Mouse (Mus musculus): Measurements from ENCODE around the gene Zfp362. TPM values are rescaled to one million over a fixed set of nuclear protein-coding genes. Genes with fewer than 3 reads are reported as not detected.

Zfp362 gene
- polyA plus RNA-seq, 1 experiment from 2014 or later: 12.9 TPM

DNA sequence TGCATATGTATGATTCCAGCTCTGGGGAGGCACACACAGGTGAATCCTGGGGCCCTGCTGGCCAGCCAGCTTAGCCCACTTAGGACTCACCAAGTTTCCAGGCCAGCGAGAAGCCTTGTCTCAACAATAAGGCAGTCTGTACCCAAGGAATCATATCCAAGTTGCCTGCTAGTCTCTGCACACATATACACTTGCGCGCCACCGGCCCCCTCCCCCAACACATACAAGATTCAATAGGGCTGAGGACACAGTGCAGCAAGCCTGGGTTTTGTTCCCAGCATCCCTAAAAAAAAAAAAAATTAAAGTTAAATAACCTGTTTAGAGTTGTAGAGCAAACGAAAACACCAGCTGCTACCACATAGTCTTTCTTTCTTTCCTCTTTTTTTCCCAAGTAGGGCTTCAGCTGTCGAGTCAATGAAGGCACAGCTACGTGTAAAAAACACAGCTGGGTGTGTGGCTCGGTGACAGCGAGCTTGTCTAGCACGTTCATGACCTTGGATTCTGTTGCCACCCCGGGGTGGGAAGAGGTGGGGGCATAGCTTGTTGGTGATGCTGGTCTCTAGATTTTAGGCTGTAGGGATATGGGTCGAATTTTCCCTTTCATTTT, 39.6 kb upstream of the Zfp362 start:
- Histone ChIP-seq H3K4me3 (ENCODE audit: low read depth, low read length) (no peak overlapping the region), H3K4me2 (replicated peaks; ENCODE audit: low read depth) (no peak overlapping the region), H3K27me3 (replicated peaks; ENCODE audit: control insufficient read depth, insufficient read depth, low read length) (no peaks in the 10 kb centered on the region), H3K27ac (ENCODE audit: low read depth, low read length) (no peak overlapping the region), H3K9ac (ENCODE audit: low read depth, low read length) (no peak overlapping the region), H3K4me1 (replicated peaks; ENCODE audit: control insufficient read depth, insufficient read depth, low read length) (no peaks in the 10 kb centered on the region), H3K36me3 (ENCODE audit: control insufficient read depth, insufficient read depth) (no peaks in the 10 kb centered on the region), H3K9me3 (ENCODE audit: control insufficient read depth) (no peaks in the 10 kb centered on the region)
- ATAC-seq: no peak
- TF ChIP-seq CTCF (IDR thresholded peaks at IDR 0.05; ENCODE audit: low read depth): no peak
- WGBS: 56% methylated on average over 12 of the region's 12 CpGs

DNA sequence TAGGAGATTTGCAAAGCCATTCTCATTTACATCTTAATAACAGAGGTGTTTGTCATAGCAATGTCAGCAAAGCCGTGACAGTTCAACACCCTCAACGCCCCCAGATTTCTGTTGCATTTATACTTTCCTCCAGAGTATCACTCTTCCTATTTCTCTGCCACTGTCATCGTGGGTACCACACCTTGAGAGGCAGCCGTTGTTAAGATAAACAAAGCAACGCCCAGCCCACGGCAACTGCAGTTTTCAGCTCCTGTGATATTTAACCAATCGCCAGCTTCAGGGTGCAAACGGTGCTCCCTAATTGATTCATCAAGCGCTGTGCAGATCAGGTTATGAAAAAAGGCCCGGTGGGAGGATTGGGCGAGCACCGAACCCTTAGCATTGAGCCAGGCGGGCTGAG, 38.7 kb upstream of the Zfp362 start:
- no peak overlapping the region for H3K4me3 ChIP-seq (ENCODE audit: low read depth, low read length)
- no peak for ATAC-seq
- H3K36me3 ChIP-seq (ENCODE audit: control insufficient read depth, insufficient read depth): no peaks in the 10 kb centered on the region
- no peak overlapping the region for H3K9ac ChIP-seq (ENCODE audit: low read depth, low read length)
- H3K4me2 ChIP-seq (replicated peaks; ENCODE audit: low read depth): no peak overlapping the region
- 28% methylated on average over 13 of the region's 13 CpGs for WGBS
- H3K27me3 ChIP-seq (replicated peaks; ENCODE audit: control insufficient read depth, insufficient read depth, low read length): no peaks in the 10 kb centered on the region
- H3K27ac ChIP-seq (ENCODE audit: low read depth, low read length): no peak overlapping the region
- no peaks in the 10 kb centered on the region for H3K4me1 ChIP-seq (replicated peaks; ENCODE audit: control insufficient read depth, insufficient read depth, low read length)
- no peak for TF ChIP-seq CTCF (IDR thresholded peaks at IDR 0.05; ENCODE audit: low read depth)
- H3K9me3 ChIP-seq (ENCODE audit: control insufficient read depth): no peaks in the 10 kb centered on the region

DNA sequence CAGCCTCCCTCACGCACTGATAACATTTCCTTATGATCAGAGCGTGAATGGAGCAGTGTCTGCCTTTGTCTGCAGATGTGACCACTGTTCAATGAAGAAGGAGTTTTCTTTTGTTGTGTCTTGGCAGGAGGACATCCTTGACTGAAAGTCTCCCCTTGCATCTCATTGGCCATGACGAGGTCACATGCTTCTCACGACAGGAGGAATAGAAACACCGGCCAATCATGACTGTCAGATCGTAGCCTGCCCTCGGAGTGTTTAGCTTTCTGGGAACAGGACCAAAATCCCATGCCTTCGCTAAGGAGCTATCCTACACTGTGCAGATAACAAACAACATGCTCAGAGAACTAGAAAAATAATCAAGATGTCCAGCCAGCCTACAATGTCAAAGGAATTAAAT, 35.4 kb upstream of the Zfp362 start:
- Histone ChIP-seq H3K27me3 (replicated peaks; ENCODE audit: control insufficient read depth, insufficient read depth, low read length) (no peaks in the 10 kb centered on the region), H3K4me1 (replicated peaks; ENCODE audit: control insufficient read depth, insufficient read depth, low read length) (no peaks in the 10 kb centered on the region), H3K4me2 (replicated peaks; ENCODE audit: low read depth) (no peak overlapping the region), H3K36me3 (ENCODE audit: control insufficient read depth, insufficient read depth) (no peaks in the 10 kb centered on the region), H3K4me3 (ENCODE audit: low read depth, low read length) (no peak overlapping the region), H3K27ac (ENCODE audit: low read depth, low read length) (no peak overlapping the region), H3K9ac (ENCODE audit: low read depth, low read length) (no peak overlapping the region), H3K9me3 (ENCODE audit: control insufficient read depth) (no peaks in the 10 kb centered on the region)
- WGBS: 57% methylated on average over 8 of the region's 8 CpGs
- no peak for TF ChIP-seq CTCF (IDR thresholded peaks at IDR 0.05; ENCODE audit: low read depth)
- ATAC-seq: no peak

DNA sequence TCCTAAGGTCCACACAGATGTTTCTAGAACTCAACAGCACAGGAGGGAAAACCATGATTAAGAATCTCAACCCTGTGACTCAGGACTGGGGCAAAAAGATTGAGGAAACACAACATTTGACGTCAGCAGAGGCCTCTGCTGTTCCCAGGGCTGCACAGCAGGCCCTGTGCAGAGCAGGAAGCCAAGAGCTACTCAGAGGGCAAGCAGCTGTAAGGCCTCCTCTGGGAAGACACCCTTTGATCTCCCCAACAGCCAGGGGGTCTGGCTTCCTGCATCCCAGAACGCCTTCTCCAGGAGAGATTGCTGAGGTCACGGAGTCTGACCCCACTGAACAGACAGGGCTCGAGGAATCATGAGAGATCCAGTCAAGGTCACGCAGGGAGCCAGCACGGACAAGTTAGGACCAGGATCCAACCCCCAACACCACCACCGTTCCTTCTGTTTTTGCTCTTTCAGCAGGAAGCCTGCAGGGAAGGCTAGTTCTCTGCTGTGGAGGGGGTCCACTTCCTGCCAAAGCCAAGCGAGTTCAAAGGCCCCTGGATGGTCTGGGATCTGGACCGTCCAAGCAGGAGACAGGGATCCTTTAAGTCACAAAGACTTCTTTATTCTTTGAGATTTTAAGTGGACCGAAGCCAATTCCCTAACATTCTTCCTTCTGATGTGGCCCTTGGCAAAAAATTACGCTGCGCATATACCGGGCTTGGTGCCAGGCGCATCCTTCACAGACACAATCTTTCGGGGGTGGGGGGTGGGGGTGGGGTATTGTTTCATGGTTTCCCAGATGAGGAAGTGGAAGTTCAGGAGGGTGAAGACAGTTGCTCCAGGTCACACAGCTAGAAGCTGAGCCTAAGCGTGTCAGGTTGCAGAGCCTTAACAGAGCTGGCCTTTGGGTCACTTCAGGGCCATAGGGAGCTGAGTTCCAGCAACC, 34.2 kb upstream of the Zfp362 start:
- Histone ChIP-seq H3K27ac (ENCODE audit: low read depth, low read length) (peak overlapping the region; percentile 66), H3K9ac (ENCODE audit: low read depth, low read length) (no peak overlapping the region), H3K9me3 (ENCODE audit: control insufficient read depth) (no peaks in the 10 kb centered on the region), H3K4me1 (replicated peaks; ENCODE audit: control insufficient read depth, insufficient read depth, low read length) (no peaks in the 10 kb centered on the region), H3K4me2 (replicated peaks; ENCODE audit: low read depth) (no peak overlapping the region), H3K36me3 (ENCODE audit: control insufficient read depth, insufficient read depth) (no peaks in the 10 kb centered on the region), H3K27me3 (replicated peaks; ENCODE audit: control insufficient read depth, insufficient read depth, low read length) (no peaks in the 10 kb centered on the region), H3K4me3 (ENCODE audit: low read depth, low read length) (no peak overlapping the region)
- ATAC-seq: peak; percentile 37; the same call in 1 of the 2 replicates
- WGBS: 44% methylated on average over 16 of the region's 16 CpGs
- TF ChIP-seq CTCF (IDR thresholded peaks at IDR 0.05; ENCODE audit: low read depth): 0 out of 2 replicates have a peak, but pooled peaks have one; percentile 7

DNA sequence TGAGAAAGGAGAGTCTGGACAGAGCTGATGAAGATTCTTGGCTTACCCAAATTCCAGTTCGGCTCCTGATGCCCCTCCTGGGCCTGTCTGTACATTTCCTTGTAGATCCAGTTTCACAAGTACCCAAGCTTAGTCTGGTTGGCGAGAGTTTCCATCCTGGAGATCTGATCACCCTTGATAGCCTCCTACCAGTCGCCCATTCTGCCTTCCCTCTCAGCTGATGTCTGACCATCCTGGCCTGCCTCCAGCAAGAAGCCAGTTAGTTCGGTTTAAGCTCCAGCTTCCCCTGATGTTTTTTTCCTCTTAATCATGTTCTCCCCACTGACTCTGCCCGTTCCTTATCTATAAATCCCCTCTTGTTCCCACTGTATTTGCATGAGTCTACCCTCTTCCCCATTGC, 32.4 kb upstream of the Zfp362 start:
- Histone ChIP-seq H3K4me1 (replicated peaks; ENCODE audit: control insufficient read depth, insufficient read depth, low read length) (no peaks in the 10 kb centered on the region), H3K4me2 (replicated peaks; ENCODE audit: low read depth) (no peak overlapping the region), H3K9ac (ENCODE audit: low read depth, low read length) (no peak overlapping the region), H3K36me3 (ENCODE audit: control insufficient read depth, insufficient read depth) (no peaks in the 10 kb centered on the region), H3K9me3 (ENCODE audit: control insufficient read depth) (no peaks in the 10 kb centered on the region), H3K4me3 (ENCODE audit: low read depth, low read length) (no peak overlapping the region), H3K27me3 (replicated peaks; ENCODE audit: control insufficient read depth, insufficient read depth, low read length) (no peaks in the 10 kb centered on the region), H3K27ac (ENCODE audit: low read depth, low read length) (no peak overlapping the region)
- 54% methylated on average over 5 of the region's 5 CpGs for WGBS
- ATAC-seq: no peak
- TF ChIP-seq CTCF (IDR thresholded peaks at IDR 0.05; ENCODE audit: low read depth): no peak

DNA sequence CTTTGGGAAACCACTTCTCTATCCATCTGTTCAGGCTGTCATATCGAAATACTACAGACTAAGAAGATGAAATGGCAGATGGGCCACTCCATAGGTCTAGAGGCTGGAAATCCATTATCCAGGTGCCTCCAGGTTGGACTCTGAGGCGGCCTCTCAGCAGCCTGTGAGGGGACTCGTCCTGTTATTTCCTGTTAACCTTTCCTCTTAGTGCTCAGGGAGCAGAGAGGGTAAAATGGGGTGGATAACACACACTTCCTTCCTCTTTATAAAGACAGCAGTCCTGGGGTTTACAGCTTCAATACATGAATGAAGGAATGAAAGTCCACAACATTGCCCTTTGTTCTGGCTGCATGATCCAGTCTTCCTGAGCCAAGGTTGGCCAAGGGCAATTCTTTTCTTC, 18.3 kb upstream of the Zfp362 start:
- Histone ChIP-seq H3K4me3 (ENCODE audit: low read depth, low read length) (no peak overlapping the region), H3K27me3 (replicated peaks; ENCODE audit: control insufficient read depth, insufficient read depth, low read length) (no peaks in the 10 kb centered on the region), H3K27ac (ENCODE audit: low read depth, low read length) (no peak overlapping the region), H3K4me1 (replicated peaks; ENCODE audit: control insufficient read depth, insufficient read depth, low read length) (no peaks in the 10 kb centered on the region), H3K9me3 (ENCODE audit: control insufficient read depth) (no peaks in the 10 kb centered on the region), H3K9ac (ENCODE audit: low read depth, low read length) (no peak overlapping the region), H3K4me2 (replicated peaks; ENCODE audit: low read depth) (no peak overlapping the region), H3K36me3 (ENCODE audit: control insufficient read depth, insufficient read depth) (no peaks in the 10 kb centered on the region)
- 38% methylated on average over 3 of the region's 3 CpGs for WGBS
- ATAC-seq: peak; percentile 75
- TF ChIP-seq CTCF (IDR thresholded peaks at IDR 0.05; ENCODE audit: low read depth): no peak

All from intestine, postnatal 0 days (tissue).